Mouse (Mus musculus) heart, adult 2 months (tissue): ENCODE results near the gene H2al1n.
"Not testable (repeated sequence)": the region's sequence is repeated elsewhere in the genome, so short reads cannot be mapped to it uniquely, and the experiment has no call there.

Experiments
- CTCF ChIP-seq: fragments of 200-600 bp; IDR thresholded peaks from 2 replicates; pipeline ENCODE4 v1.8.1; 2022; ENCODE audit warnings: antibody characterized with exemption, mild to moderate bottlenecking, moderate library complexity
- EP300 ChIP-seq: fragments of 200-500 bp; IDR thresholded peaks from 2 replicates; pipeline ENCODE4 v1.6.1; 2011; ENCODE audit warnings: low read depth, low read length, control low read depth; ENCODE audit not compliant: insufficient read depth

DNA sequence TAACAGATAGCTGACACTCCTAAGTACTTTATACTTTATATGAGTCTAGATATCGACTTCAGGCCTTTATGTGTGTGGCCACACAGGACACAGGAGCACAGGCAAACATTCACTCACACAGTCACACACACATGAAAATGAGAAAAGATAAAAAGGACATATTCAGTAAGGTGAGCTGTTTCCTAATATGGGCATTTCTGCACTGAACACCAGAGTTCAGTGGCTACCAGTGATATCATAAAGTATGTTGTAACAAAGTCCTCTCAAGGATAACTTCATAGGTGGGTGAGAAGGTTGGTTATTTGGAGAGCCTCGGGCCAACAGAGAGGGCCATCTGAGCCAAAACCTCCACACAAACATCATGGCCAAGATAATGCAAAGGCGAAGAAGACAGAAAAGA, at the start of gene H2al1n:
- TF ChIP-seq CTCF, EP300: not testable (repeated sequence)
